Mouse (Mus musculus) testis, postnatal 14 days (tissue): Measurements from ENCODE around the gene Rsrc2.
"Not testable (repeated sequence)": the region's sequence is repeated elsewhere in the genome, so short reads cannot be mapped to it uniquely, and the experiment has no call there.

ENCODE experiments used
- DNase-seq: peaks from one replicate; pipeline ENCODE4 v3.0.0; 2021; ENCODE audit warnings: low spot score

The Rsrc2 gene

DNA sequence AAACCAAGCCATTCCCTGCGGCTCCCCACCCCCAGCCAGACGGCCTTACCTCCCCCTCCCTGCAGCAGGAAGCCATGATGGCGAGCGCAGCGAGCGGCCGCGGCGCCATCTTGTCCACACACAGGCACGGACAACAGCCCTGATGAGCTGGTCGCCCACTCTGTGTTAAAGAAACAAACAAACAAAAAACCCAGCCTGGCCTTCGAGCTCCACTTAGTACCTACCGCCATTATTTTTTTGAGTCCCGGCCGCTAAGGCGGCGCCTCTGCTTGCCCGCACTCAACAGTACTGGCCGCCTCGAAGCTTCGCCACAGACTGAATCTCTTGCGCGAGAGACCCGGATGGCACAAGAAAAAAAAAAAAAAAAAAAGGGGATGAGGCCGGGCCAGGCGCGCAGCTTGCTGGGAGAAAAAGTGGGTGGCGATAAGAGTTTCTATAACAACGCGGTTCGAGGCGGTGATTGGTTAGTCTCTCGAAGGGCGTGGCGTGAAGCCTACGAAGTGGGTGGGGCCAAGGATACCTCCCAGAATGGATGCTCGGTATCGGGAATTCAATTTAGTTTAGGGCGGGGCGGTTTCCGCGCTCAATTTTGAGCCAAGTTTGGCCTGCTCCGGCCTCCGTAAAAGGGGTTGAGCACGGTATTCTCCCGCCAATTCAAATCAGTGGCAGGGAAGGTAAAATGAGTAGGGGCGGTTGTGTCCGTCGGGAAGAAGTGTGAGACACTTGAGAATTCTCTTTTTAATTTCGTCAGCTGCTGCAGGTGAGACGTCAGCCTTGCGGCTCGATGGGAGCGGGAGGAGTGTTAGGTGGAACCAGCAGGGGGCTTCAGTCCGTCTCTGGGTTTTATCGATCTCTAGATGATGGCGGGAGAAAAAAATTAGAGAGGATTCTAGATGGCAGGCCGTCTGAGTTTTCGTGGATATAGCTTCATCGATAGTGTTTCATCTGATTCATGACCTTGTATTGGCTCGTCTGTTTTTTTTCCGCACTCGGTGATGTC, at the start of gene Rsrc2, which contains the start of gene Kntc1:
Gene Rsrc2 (minus strand): TSS at position 350 of the 1,000 bp plus-strand sequence.
Gene Kntc1 (plus strand): TSS at position 652 of the 1,000 bp plus-strand sequence.
- peak; percentile 99 for DNase-seq

DNA sequence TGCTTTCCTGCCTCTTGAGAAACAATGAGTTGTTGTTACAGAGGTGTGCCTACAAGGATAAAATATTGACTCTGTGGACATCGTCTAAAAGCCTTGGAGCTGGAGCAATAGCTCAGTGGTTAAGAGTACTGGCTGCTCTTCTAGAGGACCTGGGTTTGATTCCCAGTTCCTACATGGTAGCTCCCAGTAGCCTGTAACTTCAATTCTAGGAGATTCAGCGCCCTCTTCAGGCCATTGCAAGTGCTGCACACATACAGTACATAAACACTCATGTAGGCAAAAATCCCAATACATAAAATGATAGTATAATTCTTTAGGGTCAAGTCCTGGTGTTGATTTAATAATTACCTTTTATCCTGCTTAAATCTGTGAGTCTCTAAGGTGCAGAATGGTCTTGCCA, 43.9 kb upstream of the Rsrc2 start:
- no peak for DNase-seq

DNA sequence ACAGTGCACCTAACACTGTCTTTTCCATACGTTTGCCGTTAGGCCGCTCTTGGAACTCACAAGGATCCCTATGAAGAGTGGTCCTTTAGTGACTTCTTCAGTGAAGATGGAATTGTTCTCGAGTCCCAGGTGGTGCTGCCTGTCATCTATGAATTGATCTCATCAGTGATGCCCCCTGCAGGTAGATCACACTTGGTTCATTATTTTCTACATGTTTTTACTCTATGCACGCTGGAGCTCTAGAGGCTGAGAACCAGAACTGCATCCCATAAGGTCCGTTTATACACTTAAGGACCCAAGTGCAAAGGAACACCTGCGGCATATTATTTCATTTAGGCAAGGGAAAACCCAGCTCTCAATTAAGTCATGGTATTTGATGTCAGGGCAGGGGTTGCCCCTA, 39.8 kb upstream of the Rsrc2 start:
- no peak for DNase-seq

DNA sequence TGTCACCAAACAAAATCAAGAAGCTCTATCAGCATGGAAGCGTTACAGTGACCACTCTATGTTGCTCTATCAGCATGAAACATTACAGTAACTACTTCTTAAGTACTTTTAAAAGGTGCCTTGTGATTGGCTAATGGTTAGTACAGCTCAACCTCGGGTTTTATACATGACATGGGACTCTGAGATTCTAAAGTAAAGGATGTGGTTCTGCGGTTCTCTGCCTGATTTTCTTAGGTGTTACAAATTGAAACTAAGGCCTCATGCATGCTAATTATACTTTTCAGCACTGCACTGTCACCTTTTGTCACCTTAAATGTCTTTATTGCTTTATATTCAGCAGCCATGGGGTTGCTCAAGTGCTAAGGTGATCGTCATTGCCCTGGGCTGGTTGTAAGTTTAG, 32.6 kb upstream of the Rsrc2 start:
- no peak for DNase-seq

- DNase-seq = no peak
Measured at GRCm38 (mm10) chr5:123780716-123781115, 31.5 kb upstream of the Rsrc2 start.

GRCm38 (mm10) chr5:123773441-123773840, 24.2 kb upstream of the Rsrc2 start:
- no peak for DNase-seq

GRCm38 (mm10) chr5:123766455-123766854, 17.2 kb upstream of the Rsrc2 start:
- not testable (repeated sequence) for DNase-seq

DNA sequence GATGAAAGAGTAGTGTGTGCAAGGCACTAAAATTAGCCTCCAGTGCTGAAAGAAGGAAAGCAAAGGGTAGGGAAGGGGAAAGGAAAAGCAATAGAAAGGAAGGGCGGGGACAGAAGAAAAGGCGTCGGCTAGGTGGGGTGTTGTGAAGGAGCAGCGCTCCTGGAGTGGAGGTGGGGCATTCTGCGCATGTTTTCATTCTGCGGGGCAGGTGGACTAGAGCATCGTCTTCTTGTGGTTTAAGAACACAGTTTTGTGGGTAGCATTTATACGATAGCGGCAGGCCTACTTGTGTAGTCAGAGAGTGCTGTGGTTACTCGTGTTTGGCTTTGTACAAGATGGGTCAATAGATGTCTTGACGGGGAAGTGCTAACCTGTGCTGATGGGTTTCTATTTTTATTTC, 16.3 kb upstream of the Rsrc2 start:
- DNase-seq = no peak

GRCm38 (mm10) chr5:123748339-123749064, 712 bp downstream of the Rsrc2 start:
- no peak for DNase-seq

DNA sequence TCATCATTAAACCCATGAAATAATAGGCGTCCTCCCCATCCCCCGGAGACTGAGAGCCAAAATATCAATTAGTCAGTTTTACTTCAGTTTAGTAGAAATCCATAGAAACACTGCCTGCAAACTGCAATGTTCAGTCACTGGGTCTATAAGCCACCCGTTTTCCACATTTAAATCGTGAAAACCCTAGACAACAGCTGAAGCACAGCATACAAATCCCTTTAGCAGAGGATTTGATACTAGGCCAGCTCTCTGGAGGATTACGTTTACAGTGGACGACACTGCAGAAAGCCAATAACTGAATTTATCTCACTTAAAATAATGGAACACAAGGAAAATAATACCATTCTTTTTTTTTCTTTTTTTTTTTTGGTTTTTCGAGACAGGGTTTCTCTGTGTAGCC, 1.6 kb downstream of the Rsrc2 start:
- no peak for DNase-seq

- no peak for DNase-seq
Measured at GRCm38 (mm10) chr5:123746253-123746652, 3.0 kb downstream of the Rsrc2 start.

DNA sequence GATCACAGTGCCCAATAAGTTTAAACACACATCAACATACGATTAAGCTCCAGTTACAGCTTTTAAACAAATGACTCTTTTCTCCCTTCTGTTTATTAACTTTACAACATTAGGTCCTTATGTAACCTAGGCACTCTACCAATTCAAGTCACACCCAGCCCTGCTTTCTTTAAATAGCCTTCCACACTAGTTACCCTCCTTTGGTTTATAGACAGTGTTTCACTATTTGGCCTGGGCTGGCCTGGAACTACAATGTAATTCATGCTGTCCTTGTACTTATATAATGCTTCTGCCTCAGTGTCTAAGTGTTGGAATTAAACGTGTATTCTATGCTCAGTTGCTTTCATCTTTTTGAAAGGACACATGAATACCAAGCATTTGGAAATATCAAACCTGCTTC, 4.9 kb downstream of the Rsrc2 start:
- DNase-seq = no peak

DNA sequence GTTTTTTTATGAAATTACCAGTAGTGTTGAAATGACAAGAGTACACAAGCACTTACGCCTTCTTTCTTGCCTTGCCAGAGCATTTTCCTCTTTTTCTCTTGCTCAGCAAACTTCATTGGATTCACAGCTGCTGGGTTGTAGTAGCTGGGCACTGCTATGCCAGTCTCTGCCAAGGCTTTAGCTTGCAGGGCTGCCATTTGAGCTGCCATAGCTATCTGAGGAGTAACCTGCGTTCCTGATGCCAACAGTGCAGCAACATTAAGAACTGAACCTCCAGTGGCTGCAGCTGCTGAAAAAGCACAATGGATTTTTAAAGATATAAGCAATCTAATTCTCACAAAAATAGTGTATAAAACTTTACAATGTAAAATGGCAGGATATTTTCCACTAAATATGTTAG, 18.2 kb downstream of the Rsrc2 start:
- no peak for DNase-seq

DNA sequence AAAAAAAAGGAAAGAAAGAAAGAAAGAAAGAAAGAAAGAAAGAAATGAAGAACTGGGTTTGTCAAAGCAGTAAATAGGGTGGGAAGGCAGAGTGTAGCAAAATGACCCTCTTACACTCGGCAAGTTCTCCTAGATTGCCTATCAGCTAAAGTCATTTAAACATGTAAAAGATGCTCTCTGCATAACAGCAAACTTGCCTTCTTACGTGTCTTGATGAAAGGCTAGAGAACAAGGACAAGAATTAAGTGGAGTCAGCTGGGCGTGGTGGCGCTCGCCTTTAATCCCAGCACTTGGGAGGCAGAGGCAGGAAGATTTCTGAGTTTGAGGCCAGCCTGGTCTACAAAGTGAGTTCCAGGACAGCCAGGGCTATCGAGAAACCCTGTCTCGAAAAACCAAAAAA, 25.4 kb downstream of the Rsrc2 start:
- not testable (repeated sequence) for DNase-seq

GRCm38 (mm10) chr5:123720328-123721311, 28.6 kb downstream of the Rsrc2 start, which contains the start of gene Zcchc8:
TSS of gene Zcchc8 (minus strand) at chr5:123721100.
- DNase-seq = peak; percentile 97

DNA sequence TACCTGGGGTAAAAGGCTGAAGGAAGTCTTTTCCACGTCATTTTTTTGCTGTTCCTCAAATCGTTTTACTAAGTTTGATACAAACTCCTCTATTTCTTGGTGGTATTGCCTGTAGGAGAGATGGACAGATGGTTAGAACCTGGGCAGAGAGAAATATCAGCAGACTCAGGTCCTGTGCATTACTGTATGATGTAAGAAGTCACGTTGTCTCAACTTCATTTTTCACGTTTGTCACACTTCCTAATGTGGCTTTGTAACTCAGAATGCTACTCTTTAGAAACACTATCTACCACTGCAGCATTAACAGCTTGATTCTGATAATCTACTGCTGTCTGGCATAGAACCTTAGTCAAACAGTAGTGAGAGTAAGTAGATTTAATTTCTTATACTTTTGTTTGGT, 34.6 kb downstream of the Rsrc2 start:
- no peak for DNase-seq

GRCm38 (mm10) chr5:123713782-123714181, 35.4 kb downstream of the Rsrc2 start:
- DNase-seq = no peak

DNA sequence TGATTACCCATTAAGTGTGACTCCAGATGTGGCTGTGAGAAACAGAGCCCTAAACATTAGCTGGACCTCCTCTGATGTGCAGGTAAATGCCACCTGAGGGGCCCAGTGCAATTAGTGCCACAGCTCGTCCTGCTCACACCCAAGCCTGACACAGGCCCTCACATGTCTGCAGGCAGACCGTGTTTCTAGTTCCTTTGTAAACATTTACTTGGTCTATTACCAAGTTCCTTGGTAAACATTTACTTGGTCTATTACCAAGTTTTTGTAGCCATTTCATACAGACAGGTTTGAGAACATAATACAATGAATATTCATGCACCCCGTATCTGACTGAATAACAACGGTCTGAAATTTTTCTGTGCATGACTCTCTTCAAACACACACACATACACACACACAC, 39.6 kb downstream of the Rsrc2 start:
- no peak for DNase-seq

DNA sequence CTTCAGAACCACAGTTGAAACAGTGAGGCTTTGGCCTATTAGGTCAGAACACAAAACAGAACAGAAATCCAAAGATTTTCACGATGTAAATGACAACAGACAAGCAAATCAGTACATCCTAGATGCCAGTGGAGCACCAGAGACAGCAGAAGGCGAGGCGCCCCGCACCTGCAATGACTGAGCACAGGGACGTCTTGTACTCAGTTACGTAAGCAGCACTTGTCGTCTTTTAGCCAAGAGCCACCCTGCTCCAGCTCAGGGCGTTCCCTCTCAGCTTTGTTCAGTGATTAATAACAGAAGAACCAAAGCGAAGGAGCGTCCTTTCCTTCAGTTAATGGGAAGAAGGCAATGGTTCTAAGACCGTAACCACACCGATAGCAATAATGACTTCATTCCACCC, 40.6 kb downstream of the Rsrc2 start:
- no peak for DNase-seq

DNA sequence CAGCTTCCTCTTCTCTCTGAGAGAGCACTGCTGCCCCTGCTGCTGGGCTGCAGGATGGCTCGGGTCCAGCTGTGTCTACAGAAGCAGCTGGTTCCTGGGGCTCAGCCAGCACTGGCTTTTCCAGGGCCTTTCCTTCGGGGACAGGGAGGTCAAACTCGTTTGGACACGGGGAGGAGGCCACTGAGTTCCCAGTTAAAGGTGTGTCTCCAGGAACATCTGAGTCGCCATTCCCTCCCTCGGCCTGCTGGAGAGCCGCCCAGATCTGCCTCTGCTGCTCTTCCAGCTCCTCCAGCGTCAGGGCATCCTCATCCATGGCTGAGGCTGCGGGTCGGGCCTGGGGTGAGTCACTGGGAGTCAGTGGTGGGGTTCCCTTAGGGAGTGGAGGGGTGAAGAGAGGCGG, 48.6 kb downstream of the Rsrc2 start:
- DNase-seq = peak; percentile 66

DNA sequence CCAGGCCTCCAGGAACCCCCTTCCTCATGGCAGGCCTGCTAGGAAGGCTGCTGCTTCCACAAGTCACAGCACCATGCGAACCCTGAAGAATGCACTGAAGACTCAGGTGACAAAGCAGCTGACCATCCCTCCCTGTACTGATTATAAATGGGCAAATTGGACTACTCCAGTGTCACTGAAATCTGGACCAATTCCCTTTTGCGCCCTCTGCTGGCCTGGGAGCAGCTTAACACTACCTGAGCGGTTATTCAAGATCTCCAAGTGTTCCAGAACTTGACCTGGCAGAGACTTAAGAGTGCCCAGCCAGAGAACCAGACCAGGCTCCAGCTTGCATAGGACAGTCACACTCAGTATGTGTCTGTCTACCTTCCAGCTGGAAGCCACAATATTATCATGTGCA, 50.0 kb downstream of the Rsrc2 start:
- no peak for DNase-seq

DNA sequence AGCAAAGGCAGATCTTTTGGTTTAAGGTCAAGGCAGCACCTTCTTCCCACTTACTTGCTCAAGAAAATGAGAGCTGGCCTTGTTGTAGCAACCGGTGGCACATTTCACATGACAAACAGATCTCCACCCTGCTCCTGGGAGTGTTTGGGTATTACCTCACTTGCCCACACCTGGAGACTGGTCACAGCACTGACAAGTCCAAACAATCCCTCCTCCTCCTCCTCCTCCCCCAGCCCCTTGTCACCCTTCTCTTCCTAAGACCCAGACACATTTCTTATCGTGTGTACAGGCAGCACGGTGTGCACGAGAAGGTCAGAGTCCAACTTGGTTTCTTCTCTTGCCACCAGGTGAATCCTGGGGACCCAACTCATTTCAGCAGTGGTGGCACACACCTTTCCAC, 52.3 kb downstream of the Rsrc2 start:
- DNase-seq = no peak
